Mouse (Mus musculus) spleen, postnatal 10 days (tissue): ENCODE results near the gene Mob1b.
"Not testable (repeated sequence)": the region's sequence is repeated elsewhere in the genome, so short reads cannot be mapped to it uniquely, and the experiment has no call there.

Experiments used
- DNase-seq, 2 experiments: peaks; one replicate each; pipeline ENCODE4 v3.0.0; 2021 to 2022; ENCODE audit warnings: low spot score in 2 of 2

The Mob1b gene

DNA sequence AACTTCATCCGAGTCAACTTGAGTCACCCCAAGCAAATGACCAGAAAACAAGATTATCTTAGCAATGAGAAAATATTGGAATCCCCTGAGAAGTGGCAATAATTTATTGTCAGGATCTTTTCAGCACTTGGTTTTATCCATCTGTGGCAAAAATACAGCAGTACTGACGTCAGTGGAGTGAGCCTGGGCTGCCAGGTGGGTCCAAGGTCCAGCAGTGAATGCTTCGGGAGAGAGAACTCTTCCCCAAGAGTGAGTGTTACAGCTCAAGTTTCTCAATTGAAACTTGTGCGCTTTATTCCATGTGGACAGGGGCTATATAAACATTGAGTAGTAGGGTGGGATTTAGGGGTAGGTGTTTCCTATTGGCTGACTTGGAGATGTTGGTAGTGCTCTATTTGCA lies 18.6 kb upstream of the Mob1b start:
- no peak for DNase-seq

DNA sequence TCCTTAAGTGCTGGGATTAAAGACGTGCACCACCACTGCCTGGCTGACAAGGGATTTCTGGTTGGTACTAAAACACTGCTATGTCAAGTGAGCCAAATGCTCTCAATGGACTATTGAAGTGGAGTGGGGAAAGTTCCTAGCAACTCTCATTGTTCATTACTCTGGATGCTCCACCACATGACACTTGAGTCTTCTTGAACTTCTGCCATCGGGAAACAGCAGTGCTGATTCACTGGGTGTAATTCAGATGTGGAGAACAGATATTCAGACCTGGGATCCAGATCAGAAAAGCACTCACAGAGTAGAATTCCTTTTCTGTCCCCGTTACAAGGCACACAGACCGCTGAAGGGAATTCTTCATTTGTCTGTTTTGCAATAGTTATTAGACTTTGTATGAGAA lies 17.1 kb upstream of the Mob1b start:
- DNase-seq = no peak

DNA sequence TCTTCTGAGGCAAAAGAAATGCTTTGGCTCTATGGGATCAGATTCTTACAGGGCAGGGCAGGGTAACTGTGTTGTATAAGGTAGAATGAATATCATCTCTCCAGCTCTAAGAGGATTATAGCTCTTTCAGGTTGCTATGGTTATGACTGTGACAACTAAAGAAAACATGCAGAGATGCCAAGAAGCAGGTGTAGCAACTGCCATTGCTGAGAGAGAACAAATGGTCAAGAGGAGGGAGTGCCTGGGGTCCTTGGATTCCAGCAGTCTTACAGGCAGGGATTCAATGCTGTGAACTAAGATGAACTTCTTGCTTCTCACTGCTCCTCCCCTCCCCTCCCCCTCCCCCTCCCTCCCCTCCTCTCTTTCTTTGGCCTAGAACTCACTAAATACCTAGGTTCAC lies 9.5 kb upstream of the Mob1b start:
- DNase-seq = no peak

DNA sequence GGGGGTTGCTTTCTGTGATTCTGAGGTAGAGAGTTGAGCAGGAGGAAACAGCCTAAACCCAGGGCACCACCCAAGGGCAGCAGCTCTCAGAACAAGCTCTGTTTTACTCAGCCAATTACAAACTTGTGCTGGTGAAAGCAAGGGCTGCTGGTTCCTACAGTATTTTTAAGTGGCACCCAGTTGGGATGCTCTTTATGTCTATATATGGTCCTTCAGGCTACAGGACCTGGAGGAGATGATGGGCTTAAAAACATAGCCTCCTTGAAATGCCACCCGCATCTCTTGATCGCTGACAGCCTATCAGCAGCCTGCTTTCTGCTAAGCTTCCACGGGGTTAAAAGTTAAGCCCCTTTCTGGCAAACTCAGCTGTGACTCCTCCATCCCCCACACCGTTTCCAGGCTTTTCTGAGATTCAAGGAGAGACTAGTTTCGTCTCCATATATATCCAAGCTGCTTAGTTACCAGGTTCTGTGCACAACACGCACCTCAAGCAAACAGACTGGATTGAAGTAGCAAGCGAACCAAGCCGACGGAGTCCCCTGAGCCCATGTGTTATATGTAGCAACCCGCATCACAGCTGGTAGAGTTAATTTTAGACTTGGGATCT lies 8.9 kb upstream of the Mob1b start:
- DNase-seq = no peak

DNA sequence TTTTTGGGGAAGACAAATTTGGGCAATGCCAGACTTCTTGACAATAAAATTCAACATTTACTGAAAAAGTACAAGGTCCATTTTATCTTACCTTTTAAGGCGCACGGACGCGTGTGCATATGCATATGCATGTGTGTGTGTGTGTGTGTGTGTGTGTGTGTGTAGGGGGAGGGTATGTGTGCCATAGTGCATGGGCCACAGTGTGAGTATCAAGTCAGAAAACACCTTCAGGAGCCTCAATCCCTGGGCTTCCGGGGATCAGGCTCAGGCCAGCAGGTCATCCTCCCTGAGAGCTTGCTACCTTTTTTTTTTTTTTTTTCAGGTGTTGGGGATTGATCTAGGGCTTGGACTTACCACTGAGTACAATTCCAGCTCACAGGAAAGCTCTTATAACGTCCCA lies 8.3 kb upstream of the Mob1b start:
- no peak for DNase-seq

DNA sequence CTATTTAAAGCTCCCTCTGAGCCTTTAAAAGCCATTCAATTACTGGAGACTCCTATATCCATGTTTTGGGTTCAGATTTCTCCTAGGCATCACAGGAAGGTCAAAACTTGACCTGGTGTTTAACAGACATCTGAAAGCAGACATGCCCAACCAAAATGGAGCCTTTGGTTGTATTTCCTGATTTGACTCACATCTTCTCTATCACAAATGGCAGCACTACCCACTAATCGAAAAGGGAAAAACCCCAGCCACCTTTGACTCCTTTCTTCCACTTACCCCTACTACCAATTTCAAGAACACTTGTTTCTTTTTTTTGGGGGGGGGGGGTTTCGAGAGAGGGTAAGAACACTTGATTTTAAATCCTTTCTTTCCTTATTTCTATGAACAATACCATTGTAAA lies 3.7 kb upstream of the Mob1b start:
- DNase-seq = no peak

DNA sequence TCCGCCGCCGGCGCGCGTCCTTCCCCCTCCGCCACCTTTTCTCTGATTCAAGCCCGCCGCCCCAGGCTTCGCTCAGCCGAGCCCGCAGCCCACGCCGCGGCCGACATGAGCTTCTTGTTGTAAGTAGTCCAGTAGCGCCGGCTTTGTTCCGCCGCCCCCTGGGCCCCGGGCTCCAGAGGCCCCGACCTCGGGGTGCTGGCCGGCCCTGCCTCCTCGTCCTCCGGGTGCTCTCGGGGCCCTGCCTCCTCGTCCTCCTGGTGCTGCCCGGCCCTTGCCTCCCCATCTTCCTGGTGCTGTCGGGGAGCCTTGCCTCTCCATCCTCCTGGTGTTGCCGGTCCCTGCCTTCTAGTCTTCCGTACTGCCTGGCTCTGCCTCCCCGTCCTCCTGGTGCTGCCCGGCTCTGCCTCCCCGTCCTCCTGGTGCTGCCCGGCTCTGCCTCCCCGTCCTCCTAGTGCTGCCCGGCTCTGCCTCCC lies 384 bp downstream of the Mob1b start:
- DNase-seq = no peak

DNA sequence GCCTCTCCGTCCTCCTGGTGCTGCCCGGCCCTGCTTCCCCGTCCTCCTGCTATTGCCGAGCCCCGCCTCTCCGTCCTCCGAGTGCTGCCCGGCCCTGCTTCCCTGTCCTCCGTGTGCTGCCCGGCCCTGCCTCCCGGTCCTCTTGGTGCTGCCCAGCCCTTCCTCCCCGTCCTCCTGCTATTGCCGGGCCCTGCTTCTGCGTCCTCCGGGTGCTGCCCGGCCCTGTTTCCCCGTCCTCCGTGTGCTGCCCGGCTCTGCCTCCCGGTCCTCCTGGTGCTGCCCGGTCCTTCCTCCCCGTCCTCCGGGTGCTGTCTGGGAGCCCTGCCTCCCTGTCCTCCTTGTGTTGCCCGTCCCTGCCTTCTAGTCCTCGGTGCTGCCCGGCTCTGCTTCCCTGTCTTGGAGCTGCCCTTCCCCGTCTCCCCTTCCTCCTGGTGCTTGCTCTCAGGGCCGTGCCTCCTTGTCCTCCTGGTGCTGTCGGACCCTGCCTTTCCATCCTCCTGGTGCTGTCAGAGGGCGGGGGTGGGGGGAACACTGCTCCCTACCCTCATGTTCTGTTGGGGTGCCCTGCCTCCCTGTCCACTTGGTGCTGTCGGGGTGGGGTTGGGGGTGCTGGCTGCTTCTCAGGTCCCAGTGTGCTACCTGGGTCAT lies 1.0 kb downstream of the Mob1b start:
- peak; percentile 68 to 73 for DNase-seq

DNA sequence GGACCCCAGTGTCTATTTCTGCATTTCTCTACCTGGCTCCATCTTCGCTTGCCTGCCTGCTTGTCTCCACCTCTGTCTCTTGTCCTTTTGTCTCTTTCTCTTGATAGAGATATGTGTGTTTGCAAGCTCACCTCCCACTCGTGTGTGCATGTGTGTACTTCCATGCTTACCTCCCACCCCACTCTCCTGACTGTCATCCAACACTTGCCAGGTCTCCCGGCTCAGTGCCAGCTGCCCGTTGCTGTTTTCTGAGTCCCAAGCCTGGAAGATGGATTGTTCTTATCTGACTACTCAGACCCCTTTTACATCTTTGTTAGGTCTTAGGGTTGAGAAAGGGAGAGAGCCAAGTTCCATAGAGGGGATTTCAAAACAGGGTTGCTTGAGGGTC lies 1.6 kb downstream of the Mob1b start:
- peak; percentile 17 to 18 for DNase-seq

DNA sequence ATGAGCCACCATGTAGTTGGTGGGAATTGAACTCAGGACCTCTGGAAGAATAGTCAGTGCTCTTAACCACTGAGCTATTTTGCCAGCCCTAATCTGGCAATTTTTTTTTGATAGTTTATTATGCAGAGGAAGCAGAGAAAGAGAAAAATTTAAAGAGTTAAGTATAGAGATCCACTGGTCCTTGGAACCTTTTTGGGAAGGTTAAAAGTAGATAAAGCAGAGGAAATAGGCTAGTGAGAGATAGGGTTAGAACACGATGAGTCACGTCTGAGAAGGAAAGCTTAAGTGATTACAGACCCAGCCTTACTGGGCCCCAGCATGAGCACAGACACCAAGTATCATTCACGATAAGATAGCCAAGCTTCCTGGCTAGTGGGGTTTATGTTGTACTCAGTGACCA lies 3.4 kb downstream of the Mob1b start:
- DNase-seq = no peak

DNA sequence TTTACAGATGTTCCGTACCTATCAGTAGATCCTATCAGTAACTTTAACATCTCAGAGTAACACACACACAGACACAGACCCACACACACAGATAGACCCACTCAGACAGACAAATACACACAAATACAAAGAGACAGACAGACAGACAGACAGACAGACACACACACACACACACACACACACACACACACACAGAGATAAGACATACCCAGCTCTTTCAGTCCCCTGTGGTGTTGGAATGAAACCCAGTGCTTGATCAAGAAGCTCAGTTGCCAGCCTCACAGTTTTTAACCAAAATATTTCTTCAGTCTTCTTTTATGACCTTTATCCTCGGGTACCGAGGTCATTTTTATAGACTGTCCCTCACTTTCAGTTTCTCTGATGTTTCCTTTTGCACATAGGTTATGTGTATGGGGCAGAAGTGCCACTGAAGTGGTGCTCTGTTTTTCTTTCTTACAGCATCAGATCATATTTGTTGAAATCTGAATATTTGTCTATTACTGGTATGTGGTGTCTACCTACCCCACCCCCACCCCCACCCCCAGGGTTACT lies 7.0 kb downstream of the Mob1b start:
- no peak for DNase-seq

DNA sequence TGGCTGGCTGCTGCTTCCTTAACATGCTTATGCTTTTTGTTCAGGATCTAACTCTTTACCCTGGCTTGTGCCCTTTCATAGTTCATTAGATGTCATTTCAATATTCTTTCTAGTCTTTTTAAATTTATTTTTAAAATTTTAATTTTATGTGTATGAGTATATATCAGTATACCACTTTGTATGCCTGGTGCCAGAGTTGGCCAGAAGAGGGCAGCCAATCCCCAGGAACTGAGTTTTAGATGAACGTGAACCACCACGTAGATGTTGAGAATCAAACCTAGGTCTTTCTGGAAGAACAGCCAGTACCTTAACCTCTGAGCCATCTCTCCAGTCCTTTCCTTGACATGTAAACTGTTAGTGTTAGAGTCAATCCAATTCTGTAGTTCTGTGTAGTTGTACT lies 14.1 kb downstream of the Mob1b start:
- DNase-seq = peak; percentile 41 to 72

DNA sequence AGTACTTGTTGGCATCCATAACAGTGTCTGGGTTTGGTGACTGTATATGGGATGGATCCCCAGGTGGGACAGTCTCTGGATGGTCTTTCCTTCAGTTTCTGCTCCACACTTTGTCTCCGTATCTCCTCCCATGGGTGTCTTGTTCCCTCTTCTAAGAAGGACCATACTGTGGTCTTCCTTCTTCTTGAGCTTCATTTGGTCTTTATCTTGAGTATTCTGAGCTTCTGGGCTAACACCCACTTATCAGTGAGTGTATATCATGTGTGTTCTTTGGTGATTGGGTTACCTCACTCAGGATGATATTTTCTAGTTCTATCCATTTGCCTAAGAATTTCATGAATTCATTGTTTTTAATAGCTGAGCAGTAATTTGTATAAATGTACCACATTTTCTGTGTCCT lies 20.4 kb downstream of the Mob1b start:
- not testable (repeated sequence) for DNase-seq

DNA sequence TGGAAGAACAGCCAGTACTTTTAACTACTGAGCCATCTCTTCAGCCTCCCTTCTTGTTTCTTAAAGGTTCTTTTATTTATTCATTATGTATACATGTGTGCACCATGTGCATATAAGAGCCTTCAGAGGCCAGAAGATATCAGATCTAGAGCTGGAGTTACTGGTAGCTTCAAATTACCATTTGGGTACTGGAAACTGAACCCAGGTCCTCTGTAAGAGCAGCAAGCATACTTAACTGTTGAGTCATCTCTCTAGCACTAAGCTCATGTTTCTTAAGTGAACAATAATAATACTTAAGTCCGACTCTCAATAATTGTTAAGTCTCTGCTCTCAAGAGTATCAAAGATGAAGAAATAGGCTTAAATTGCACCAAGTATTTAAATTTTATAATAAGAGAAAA lies 27.1 kb downstream of the Mob1b start:
- no peak for DNase-seq

DNA sequence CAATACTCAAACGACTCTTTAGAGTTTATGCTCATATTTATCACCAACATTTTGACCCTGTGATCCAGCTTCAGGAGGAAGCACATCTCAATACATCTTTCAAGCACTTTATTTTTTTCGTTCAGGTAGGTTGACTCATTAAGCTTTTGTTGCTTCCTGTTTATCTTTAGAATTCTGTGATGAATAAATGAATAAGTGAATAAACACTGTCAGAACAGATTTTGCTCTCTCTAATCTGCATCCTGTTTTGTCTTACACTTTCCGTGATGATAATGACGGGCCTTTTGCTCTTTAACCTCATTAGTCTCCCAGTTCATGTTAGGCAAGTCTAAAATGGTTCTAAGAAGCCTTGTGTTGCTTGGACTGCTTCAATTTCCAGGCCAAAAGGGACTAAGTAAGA lies 32.5 kb downstream of the Mob1b start:
- no peak for DNase-seq

DNA sequence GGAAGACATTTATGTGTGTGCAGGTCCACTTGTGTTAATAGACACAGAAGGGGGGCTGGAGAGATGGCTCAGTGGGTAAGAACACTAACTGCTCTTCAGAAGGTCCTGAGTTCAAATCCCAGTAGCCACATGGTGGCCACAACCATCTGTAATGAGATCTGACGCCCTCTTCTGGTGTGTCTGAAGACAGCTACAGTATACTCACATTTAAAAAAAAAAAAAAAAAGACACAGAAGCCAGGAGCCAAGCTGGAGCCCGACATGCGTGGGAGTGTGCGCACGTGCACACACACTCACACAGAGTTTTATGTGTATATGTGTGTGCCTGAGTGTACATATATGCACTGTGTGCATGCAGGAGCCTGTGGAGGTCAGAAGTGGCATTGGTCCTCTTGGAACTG lies 42.0 kb downstream of the Mob1b start:
- DNase-seq = no peak

DNA sequence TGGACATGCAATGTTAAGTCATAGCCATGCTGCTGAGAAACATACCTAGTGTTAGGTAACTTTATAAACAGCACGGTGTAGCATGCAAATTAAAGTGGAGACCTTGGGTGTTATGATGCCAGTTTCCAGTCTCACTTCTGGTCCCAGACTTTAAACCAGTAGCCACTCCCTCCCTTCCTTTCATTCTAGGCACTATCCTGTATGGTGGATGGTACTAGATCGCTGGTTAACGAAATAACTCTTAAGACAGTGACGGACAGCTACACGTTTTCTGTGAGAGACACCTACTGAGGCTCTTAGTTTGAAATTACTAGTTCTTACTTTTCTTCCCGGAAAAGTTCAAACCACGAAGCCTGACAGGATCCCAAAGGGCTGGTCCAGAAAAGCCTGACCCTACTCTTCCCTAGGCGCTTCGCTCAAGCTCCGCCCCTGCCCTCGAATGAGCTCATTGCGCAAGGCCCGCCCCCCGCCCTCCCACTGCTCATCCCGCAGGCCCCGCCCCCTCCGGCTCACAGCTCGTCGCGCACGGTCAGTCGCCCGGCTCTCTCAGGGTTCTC lies 43.9 kb downstream of the Mob1b start:
- DNase-seq = no peak

DNA sequence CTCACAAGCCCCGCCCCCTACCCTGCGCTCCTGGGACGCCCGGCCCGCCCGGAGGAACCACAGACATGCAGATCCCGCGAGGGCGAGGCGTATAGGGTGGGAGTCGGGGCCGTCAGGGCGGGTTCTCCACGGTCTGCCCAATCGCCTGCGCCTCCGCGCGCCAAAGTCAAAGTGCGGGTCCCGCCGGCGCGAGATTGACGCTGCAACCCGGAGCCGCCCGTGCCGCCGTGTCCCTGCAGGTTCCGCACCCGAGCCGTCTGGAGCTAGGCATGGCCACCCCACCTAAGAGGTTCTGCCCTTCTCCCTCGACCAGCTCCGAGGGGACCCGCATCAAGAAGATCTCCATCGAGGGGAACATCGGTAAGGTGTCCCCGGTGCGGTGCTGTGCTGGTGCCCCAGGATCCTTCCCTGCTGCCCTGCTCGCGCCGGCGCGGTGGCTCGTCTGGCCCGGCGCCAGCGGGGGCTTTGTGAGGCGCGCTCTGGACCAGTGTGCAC lies 44.4 kb downstream of the Mob1b start, which contains the start of gene Dck:
Gene Dck, plus strand, starts transcription at position 10 of the 495 bp plus-strand sequence.
- peak; percentile 97 to 100 for DNase-seq

DNA sequence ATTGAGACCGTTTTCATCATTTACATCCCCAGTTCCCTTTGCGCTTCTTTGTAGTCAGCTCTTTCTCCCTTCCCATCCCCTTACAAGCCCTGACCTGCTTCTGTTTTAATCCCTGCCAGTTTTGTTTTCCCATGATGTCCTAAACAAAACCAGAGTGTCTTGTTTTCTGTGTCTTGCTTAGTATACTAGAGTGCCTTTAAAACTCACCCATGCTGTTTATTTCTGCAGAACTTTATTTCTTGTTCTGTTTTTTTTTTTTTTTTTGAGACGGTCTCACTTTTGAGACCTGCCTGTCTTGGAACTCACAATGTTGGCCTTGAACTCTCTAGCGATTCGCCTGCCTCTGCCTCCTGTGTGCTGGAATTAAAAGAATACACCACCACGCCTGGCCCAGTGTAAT lies 44.9 kb downstream of the Mob1b start:
- DNase-seq = no peak

DNA sequence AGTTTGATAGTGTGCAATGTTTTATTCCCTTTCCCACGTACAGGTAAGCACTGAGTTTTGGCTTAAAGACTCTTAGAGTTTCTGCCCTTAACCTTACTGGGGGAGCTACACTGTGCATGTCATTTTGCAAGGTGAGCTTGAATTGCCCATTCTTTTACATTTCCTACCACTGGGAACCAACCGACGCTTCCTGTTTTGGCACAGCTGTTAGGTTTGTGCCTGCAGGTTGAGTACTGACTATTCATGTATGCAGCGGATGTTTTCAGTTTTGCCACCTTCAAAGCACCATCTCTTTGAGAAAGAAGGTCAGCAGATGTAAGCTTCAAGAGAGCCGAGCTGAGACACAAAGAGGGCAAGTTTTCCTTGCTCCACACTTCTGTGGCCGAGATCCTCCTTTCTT lies 45.5 kb downstream of the Mob1b start:
- DNase-seq = peak; percentile 25 to 40

DNA sequence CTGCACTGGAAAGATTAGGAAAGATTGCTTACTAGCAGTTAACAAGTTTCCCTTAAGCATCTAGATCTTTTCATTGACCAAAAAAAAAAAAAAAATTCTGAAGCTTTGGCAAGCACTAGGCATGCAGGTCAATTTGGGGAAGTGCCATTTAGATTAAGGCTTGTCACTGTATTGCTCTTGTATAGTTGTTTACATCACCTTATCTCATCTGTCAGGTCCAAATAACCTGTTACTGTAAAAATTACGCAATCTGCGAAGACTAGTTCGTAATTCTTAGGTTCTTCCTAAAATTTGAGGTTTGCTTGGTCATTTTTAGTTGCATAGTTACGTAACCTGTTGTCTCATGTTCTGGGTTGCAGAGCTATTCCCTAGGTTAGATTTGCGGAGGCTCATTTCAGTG lies 46.2 kb downstream of the Mob1b start:
- no peak for DNase-seq

DNA sequence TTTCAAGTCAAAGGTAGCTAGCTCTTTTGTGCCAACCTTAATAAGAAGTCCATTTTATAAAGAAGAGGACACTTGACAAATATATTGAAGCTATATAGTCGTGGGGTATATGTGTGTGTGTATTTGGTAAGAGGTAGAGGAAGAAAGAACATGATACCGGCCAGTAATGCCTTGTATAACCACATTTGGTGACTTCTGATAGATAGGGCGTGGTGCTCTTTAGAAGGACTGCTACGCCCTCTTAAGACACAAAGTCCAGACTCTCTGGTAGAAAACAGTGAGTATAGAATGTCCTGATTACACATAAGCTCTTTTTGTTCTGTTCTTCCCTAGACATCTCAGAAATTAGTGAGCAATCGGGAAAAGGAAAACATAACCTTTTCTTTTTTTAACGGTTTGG lies 47.5 kb downstream of the Mob1b start:
- DNase-seq = no peak
